Mouse (Mus musculus) stomach, postnatal 0 days (tissue): ENCODE results near the gene Rgs10.

Experiments used
- CTCF ChIP-seq: IDR thresholded peaks from 2 replicates; pipeline ENCODE4 v1.5.1; 2016; ENCODE audit warnings: antibody characterized with exemption, low read depth, mild to moderate bottlenecking, moderate library complexity
- EP300 ChIP-seq: optimal IDR thresholded peaks from 2 replicates; pipeline ENCODE3; 2016; ENCODE audit warnings: antibody characterized with exemption

- TF ChIP-seq CTCF (no peak), EP300 (no peak)
Measured at GRCm38 (mm10) chr7:128398664-128399063, 19.9 kb downstream of the Rgs10 start.
